Mouse (Mus musculus): ENCODE results near the gene Scn10a. TPM values are rescaled to one million over a fixed set of nuclear protein-coding genes. Genes with fewer than 3 reads are reported as not detected.

The Scn10a gene
- polyA plus RNA-seq, 2 experiments, result 0.10 TPM; not detected in 1

DNA sequence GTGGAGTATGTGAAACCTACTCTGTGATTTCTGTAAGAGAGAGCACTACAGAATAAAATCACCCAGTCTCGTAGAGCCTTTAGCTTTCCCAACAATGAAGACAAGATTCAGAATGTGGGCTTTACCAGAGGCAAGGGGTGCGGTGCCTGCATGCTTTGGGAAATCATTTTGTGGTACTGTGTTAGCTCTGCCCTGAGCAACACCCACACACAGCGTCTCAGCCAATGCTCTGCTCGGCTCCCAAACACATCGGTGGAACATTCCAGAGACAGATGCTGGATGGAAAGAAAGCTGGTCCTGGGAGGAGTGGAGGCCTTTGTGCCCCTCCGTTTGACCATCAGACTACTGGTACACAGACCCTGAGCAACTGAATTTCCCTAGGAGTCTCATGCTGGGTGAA lies 104.3 kb downstream of the Scn10a start:
- Histone ChIP-seq H3K27ac (replicated peaks; ENCODE audit: low read depth, low read length) (no peak overlapping the region), H3K4me1 (ENCODE audit: control insufficient read depth, insufficient read depth, low read length) (peaks cover 4% of the 10 kb centered on the region; the same call in 1 of the 2 replicates), H3K9ac (ENCODE audit: low read depth, low read length, severe bottlenecking) (no peak overlapping the region), H3K36me3 (ENCODE audit: control insufficient read depth, insufficient read depth, low read length) (no peaks in the 10 kb centered on the region), H3K4me2 (replicated peaks; ENCODE audit: low read depth, low read length, severe bottlenecking) (no peak overlapping the region), H3K4me3 (replicated peaks; ENCODE audit: low read length) (no peak overlapping the region), H3K27me3 (ENCODE audit: control insufficient read depth, insufficient read depth, low read length) (no peaks in the 10 kb centered on the region), H3K9me3 (ENCODE audit: control insufficient read depth, low read length) (no peaks in the 10 kb centered on the region)
- DNase-seq (ENCODE audit: low spot score) (no peak), ATAC-seq (ENCODE audit: low FRiP score, low read depth) (no peak)
- 66% methylated on average over 6 of the region's 6 CpGs for WGBS
- TF ChIP-seq POLR2A (IDR thresholded peaks at IDR 0.05; ENCODE audit: borderline replicate concordance, extremely low read depth, insufficient read depth, insufficient read length), result no peak

DNA sequence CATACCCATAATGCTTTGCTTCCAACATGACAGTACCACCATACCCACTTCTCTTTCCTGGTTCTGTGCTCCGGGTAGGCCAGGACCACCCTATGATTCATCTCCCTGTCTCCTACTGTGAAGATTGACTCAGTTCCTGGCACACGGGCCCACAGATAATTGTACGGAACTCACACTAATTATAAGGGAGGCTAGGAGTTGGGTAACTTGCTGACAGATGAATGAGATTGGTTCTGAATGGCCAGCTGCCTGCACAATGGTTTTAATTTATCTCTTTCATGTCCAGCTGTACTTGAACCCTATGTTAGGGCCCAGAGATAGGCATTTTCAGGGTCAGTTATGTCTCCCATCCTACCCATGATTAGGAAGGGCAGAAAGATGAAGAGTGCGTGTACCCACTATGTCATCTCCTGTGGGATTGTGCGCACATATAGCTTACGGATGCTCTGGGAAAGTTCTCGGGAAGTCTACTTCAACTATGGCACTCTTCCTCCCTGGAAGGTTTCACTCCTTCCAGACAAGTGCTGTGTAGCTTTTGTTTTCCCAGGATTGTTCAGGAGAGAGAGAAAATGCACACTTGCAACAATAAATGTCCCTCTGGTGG lies 108.5 kb downstream of the Scn10a start:
- H3K9ac ChIP-seq (ENCODE audit: low read depth, low read length, severe bottlenecking), result no peak overlapping the region
- DNase-seq (ENCODE audit: low spot score) (no peak), ATAC-seq (ENCODE audit: low FRiP score, low read depth) (no peak)

DNA sequence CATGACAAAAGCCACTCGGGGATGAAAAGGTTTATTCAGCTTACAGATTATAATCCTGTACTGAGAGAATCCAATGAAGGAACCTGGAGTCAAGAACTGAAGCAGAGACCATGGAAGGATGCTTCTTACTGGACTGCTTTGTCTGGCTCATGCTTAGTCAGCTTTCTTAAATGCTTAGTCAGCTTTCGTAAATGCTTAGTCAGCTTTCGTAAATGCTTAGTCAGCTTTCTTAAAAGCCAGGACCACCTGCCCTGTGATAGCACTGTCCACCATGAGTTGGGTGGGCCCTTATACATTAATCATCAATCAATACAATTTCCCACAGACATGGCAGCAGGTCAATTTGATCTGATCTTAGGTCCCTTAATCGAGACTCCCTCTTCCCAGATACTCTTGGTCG lies 112.2 kb downstream of the Scn10a start:
- no peak for DNase-seq (ENCODE audit: low spot score)
- H3K27me3 ChIP-seq (ENCODE audit: control insufficient read depth, insufficient read depth, low read length), result no peaks in the 10 kb centered on the region
- TF ChIP-seq POLR2A (IDR thresholded peaks at IDR 0.05; ENCODE audit: borderline replicate concordance, extremely low read depth, insufficient read depth, insufficient read length), result no peak
- H3K4me3 ChIP-seq (replicated peaks; ENCODE audit: low read length), result no peak overlapping the region
- peaks cover 14% of the 10 kb centered on the region for H3K4me1 ChIP-seq (ENCODE audit: control insufficient read depth, insufficient read depth, low read length)
- no peaks in the 10 kb centered on the region for H3K36me3 ChIP-seq (ENCODE audit: control insufficient read depth, insufficient read depth, low read length)
- 87% methylated on average over 5 of the region's 5 CpGs for WGBS
- no peaks in the 10 kb centered on the region for H3K9me3 ChIP-seq (ENCODE audit: control insufficient read depth, low read length)
- H3K9ac ChIP-seq (ENCODE audit: low read depth, low read length, severe bottlenecking), result no peak overlapping the region
- no peak for ATAC-seq (ENCODE audit: low FRiP score, low read depth)
- no peak overlapping the region for H3K27ac ChIP-seq (replicated peaks; ENCODE audit: low read depth, low read length)
- H3K4me2 ChIP-seq (replicated peaks; ENCODE audit: low read depth, low read length, severe bottlenecking), result no peak overlapping the region

More for the DNA sequence above, 108.5 kb downstream of the Scn10a start:
- H3K27ac ChIP-seq (replicated peaks; ENCODE audit: low read depth, low read length), result no peak overlapping the region
- H3K36me3 ChIP-seq (ENCODE audit: control insufficient read depth, insufficient read depth, low read length), result no peaks in the 10 kb centered on the region
- no peak overlapping the region for H3K4me3 ChIP-seq (replicated peaks; ENCODE audit: low read length)
- 84% methylated on average over 7 of the region's 7 CpGs for WGBS
- no peak overlapping the region for H3K4me2 ChIP-seq (replicated peaks; ENCODE audit: low read depth, low read length, severe bottlenecking)
- no peaks in the 10 kb centered on the region for H3K27me3 ChIP-seq (ENCODE audit: control insufficient read depth, insufficient read depth, low read length)
- H3K4me1 ChIP-seq (ENCODE audit: control insufficient read depth, insufficient read depth, low read length), result peaks cover 4% of the 10 kb centered on the region; the same call in 1 of the 2 replicates
- no peaks in the 10 kb centered on the region for H3K9me3 ChIP-seq (ENCODE audit: control insufficient read depth, low read length)
- TF ChIP-seq POLR2A (IDR thresholded peaks at IDR 0.05; ENCODE audit: borderline replicate concordance, extremely low read depth, insufficient read depth, insufficient read length), result no peak

DNA sequence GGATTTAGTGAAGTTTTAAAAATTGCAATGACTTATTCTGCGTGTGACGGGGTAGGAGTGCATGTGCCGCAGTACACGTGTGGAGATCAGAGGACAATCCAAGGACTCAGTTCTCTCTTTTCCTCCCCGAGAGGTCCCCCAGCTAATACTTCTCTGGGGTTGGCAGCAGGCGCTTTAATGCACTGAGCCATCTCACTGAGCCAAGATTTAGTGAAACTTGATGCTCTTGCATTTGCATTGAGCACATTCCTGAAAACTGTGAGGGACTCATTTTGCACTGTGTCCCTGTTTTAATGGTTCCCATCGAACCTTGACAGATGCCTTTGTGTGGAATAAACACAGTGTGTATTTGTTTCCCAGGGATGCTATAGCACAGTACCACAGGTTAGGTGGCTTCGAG lies 114.5 kb downstream of the Scn10a start:
- no peaks in the 10 kb centered on the region for H3K36me3 ChIP-seq (ENCODE audit: control insufficient read depth, insufficient read depth, low read length)
- no peak overlapping the region for H3K27ac ChIP-seq (replicated peaks; ENCODE audit: low read depth, low read length)
- ATAC-seq (ENCODE audit: low FRiP score, low read depth) (no peak), DNase-seq (ENCODE audit: low spot score) (peak; percentile 17)
- 54% methylated on average over 8 of the region's 8 CpGs for WGBS
- H3K4me3 ChIP-seq (replicated peaks; ENCODE audit: low read length), result no peak overlapping the region
- H3K27me3 ChIP-seq (ENCODE audit: control insufficient read depth, insufficient read depth, low read length), result no peaks in the 10 kb centered on the region
- no peak overlapping the region for H3K4me2 ChIP-seq (replicated peaks; ENCODE audit: low read depth, low read length, severe bottlenecking)
- no peaks in the 10 kb centered on the region for H3K9me3 ChIP-seq (ENCODE audit: control insufficient read depth, low read length)
- peaks cover 14% of the 10 kb centered on the region for H3K4me1 ChIP-seq (ENCODE audit: control insufficient read depth, insufficient read depth, low read length)
- no peak for TF ChIP-seq POLR2A (IDR thresholded peaks at IDR 0.05; ENCODE audit: borderline replicate concordance, extremely low read depth, insufficient read depth, insufficient read length)
- H3K9ac ChIP-seq (ENCODE audit: low read depth, low read length, severe bottlenecking), result no peak overlapping the region

DNA sequence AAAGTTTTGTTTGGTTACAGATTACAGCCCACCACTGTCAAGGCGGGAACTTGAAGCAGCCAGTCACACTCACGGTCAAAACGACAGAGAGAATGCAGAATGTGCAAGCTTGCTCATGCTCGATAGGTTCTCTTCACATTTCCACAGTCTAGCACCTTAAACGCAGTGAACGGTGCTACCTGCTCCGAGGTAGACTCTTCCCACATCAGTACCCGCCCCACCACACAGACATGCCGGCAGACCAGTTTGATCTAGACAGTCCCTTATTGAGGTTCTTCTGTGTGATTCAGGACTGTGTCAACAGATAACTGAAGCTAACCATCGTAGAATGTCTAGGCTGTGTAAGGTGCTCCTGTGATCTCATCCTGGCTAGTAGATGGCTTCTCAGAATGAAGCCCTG lies 120.6 kb downstream of the Scn10a start:
- no peak overlapping the region for H3K4me3 ChIP-seq (replicated peaks; ENCODE audit: low read length)
- H3K27me3 ChIP-seq (ENCODE audit: control insufficient read depth, insufficient read depth, low read length), result no peaks in the 10 kb centered on the region
- H3K4me1 ChIP-seq (ENCODE audit: control insufficient read depth, insufficient read depth, low read length), result no peaks in the 10 kb centered on the region
- H3K9me3 ChIP-seq (ENCODE audit: control insufficient read depth, low read length), result no peaks in the 10 kb centered on the region
- no peak overlapping the region for H3K27ac ChIP-seq (replicated peaks; ENCODE audit: low read depth, low read length)
- 86% methylated on average over 10 of the region's 10 CpGs for WGBS
- no peak overlapping the region for H3K4me2 ChIP-seq (replicated peaks; ENCODE audit: low read depth, low read length, severe bottlenecking)
- TF ChIP-seq POLR2A (IDR thresholded peaks at IDR 0.05; ENCODE audit: borderline replicate concordance, extremely low read depth, insufficient read depth, insufficient read length), result no peak
- DNase-seq (ENCODE audit: low spot score), result no peak
- no peak for ATAC-seq (ENCODE audit: low FRiP score, low read depth)
- H3K36me3 ChIP-seq (ENCODE audit: control insufficient read depth, insufficient read depth, low read length), result no peaks in the 10 kb centered on the region
- no peak overlapping the region for H3K9ac ChIP-seq (ENCODE audit: low read depth, low read length, severe bottlenecking)
